Mouse (Mus musculus) kidney, adult 11 months (tissue): ENCODE data around the gene Stag3.

ENCODE experiments used
- DNase-seq: peaks from one replicate; pipeline ENCODE4 v3.0.0; 2022

Gene Stag3

GRCm38 (mm10) chr5:138271232-138271631 is 8.8 kb upstream of the Stag3 start:
- DNase-seq = no peak

DNA sequence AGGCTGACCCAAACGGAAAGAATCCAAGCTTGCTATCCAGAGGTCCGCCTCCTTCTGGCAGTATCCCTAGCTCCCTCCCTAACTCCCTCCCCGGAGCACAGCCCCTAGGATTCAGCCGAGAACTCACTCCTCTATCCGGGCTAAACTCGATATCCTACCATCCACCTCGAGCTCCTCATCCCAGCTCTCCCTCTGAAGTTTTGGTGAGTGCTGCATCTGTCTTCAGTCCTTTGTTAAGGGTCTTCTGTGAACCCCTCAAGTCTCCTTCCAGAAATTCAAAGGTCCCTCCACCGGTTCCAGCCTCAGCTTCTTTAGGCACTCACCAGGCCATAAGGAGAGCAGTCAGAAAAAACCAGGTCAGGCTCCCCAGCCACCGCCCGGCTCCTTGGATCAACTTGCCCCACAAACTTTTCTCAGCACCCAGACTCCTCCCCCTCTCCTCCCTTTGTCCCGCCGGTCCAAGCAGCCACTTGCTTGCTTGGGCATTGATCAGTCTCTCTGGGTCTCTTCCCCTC is 7.6 kb upstream of the Stag3 start, which contains the start of gene Gal3st4:
Gal3st4 (minus strand) TSS at position 432 of the 515 bp plus-strand sequence.
- no peak for DNase-seq

DNA sequence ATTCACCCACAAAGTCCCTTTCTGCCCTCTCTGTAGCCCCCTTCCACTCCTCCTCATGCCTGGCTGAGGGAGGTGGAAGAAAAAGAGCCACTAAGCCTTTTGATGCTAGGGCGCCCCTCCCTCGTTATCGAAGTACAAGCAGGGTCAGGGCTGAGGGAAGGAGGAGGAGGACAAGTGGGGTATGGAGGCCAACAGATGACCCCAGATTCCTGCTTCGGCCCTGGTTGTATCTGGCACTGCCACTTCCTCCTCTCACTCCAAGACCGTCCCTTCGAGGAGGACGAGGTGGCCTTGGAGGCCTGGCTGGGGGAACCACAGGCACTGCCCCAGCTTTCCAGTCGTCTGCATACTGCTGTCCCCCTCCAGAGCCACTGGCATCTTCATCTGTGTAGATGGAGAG is 5.9 kb upstream of the Stag3 start:
- DNase-seq = no peak

DNA sequence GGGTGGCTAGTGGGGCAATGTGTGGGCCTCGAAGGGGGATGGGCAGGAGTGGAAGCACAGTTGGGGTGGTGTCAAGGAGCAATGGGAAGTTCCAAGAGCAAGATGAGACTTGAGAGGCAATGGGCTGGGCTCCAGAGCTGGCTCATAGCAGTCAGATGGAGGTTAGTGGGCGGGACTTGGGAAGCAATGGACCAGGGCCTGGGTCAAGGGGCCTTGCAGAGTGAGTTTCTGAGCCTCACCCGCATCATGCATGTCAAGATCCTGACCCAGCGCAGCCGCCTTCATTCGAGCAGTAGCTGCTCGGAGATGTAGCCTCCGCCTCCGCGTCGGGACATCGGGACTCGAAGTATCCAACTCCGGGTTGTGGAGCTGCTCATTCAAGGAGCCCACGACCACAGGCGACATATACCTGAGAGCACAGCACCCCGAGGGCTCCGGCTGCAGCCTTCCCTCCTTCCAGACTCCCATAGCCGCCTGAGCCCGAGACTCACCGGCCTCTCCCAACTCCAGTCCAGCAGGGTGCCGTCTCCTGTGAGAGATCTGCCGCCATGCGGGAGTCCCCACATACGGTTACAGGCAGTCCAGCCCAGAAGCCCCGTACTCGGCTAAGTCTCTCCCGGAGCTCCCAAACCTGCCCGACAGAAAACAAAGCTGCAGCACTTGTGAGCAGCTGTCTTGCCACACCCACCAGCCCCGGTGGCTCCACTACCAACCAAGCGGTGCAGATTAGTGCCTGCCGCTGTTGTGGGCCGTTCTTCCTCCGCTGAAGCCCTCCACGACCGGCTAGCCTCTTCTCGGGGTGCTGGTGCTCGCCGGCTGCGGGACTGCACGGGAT is 4.6 kb upstream of the Stag3 start:
- DNase-seq = peak; percentile 35

- DNase-seq = no peak
Observed at GRCm38 (mm10) chr5:138277994-138278393, 2.0 kb upstream of the Stag3 start.

GRCm38 (mm10) chr5:138280425-138280768 is 357 bp downstream of the Stag3 start:
- no peak for DNase-seq

- no peak for DNase-seq
Observed at GRCm38 (mm10) chr5:138280829-138281228, 789 bp downstream of the Stag3 start.

GRCm38 (mm10) chr5:138281798-138282197 is 1.8 kb downstream of the Stag3 start:
- DNase-seq = no peak

GRCm38 (mm10) chr5:138283540-138283939 is 3.5 kb downstream of the Stag3 start:
- DNase-seq = no peak

GRCm38 (mm10) chr5:138287861-138288260 is 7.8 kb downstream of the Stag3 start:
- DNase-seq = no peak

DNA sequence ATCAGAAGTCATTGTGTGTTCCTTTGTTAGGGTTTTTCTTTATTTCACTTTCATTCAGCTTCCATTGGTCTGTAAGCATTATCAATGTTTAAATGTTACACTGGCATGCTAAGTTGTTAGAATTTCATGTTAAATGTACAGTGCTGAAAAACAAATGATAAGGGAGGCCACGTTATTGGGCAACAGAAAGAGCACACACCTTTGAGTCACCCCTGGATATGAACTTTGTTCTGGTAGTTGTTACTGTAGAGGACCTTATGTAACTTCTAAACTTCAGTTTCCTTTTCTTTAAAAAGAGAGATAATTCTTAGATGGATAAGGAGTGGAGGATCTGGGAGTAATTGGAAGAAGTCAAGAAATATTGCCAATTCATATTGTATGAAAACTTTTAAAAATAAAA is 11.6 kb downstream of the Stag3 start:
- no peak for DNase-seq

DNA sequence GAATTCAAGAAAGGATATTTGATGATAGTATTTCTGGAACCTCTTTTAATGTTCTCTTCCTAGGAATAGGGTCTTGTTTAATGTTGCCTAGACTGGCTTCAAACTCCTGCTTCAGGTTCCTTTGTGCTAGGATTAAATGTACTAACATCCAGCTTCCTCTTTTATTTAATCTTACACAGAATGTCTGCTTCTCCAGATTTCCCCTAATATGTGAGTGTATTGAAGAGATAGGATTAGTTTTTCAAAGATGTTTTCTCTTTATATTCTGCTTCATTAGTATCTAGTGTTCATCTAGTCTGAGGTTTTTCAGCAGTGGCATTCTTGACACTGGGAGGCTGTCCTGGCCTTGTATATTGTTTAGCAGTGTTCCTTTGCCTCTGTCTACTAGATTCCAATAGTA is 14.1 kb downstream of the Stag3 start:
- no peak for DNase-seq

DNA sequence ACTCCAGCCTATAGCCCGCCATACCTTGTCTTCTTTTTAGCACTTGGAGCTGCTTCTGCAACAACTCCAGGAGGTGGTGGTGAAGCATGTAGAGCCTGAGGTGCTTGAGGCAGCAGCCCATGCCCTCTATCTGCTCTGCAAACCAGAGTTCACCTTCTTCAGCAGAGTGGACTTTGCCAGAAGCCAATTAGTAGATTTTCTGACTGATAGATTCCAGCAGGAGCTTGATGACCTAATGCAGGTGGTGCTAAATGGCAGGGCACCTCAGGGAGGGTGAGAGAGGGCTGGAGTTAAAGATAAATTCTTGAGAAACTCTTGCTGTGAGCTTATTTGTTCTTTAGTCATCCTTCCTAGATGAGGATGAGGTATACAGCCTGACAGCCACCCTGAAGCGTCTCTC is 19.6 kb downstream of the Stag3 start:
- DNase-seq = no peak

DNA sequence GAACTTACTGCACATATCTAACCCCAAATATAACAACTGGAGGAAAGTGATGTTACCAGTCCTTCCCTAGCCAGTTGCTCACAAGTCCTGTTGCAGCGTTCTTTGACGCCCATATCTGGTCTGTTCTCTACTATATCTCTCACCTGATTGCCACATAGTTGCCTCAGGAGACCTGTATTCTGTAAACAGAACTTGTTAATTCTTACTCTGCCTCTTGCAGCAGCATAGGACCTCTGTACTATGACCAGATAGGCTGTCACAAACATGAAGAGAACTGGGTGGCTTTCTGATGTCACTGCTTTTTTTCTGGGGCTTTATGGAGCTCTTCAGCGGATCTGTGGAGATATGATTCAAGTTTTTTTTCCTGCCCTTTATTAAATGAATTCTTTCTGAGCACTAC is 32.8 kb downstream of the Stag3 start:
- DNase-seq = no peak

DNA sequence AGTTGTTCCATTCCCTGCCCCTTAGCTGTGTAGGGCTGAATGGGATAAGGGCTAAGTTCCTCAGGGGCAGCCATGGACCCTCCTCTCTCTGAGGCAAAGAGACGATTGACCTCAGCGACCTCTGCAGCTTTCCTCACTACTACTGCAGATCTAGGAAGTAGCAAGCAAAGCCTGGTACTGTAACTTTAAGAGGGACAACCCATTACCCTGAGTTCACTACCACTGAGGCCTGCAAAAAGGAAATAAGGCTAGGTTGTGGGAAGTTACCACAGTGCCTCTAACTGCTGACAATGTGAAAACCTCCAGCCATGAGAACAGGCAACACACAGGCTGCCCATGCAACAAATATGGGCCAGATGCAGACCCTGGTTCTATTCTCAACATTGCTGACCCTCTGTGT is 61.6 kb downstream of the Stag3 start, which contains the start of gene Pvrig:
Pvrig (plus strand) TSS at position 301 of the 400 bp plus-strand sequence.
- no peak for DNase-seq

DNA sequence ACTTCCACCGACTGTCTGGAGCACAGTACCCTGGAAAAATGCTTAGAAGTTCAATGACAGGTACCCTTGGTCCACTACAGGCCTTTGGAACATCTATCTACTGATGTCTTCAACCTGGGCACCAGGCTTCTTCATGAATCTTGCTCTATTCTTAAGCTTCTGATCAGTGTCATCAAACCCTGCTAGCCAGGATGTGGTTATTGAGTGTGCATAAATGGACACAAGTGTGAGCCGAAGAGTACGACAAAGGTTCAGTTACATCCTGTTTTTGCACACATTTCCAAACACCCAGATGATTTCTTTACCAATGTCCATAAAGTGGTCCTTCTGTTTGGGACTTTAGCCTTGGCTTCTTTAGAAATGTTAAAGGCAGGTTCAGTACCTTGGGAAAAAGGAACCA is 63.2 kb downstream of the Stag3 start:
- no peak for DNase-seq
